Mouse (Mus musculus): ENCODE results near the gene Ech1.

- TF ChIP-seq GATA1 (IDR thresholded peaks at IDR 0.05; ENCODE audit: low read depth, low read length) (no peak), CHD1 (IDR thresholded peaks at IDR 0.05; ENCODE audit: low read depth, low read length) (no peak), ELF1 (IDR thresholded peaks at IDR 0.05; ENCODE audit: low read depth, low read length) (no peak), ZKSCAN1 (IDR thresholded peaks at IDR 0.05; ENCODE audit: low read depth, low read length) (no peak), KAT2A (conservative IDR thresholded peaks at IDR 0.05; ENCODE audit: low read depth, low read length) (no peak), TAL1 (IDR thresholded peaks at IDR 0.05; ENCODE audit: low read length) (no peak), POLR2A (IDR thresholded peaks at IDR 0.05; ENCODE audit: control insufficient read depth in 1 of 2, insufficient read depth in 1 of 2, low read depth in 1 of 2, low read length in 2 of 2, poor library complexity in 1 of 2) (peak in 1 of 2 experiments; percentile 10; a peak in 1 of 4 replicates), TCF12 (IDR thresholded peaks at IDR 0.05; ENCODE audit: low read depth, low read length) (no peak), MEF2A (IDR thresholded peaks at IDR 0.05; ENCODE audit: extremely low read depth, insufficient replicate concordance, low read depth, low read length, poor library complexity, severe bottlenecking) (no peak), CTCF (IDR thresholded peaks at IDR 0.05 in 2 of 3, conservative IDR thresholded peaks at IDR 0.05 in 1 of 3; ENCODE audit: control insufficient read depth in 1 of 3, insufficient read depth in 1 of 3, low read depth in 2 of 3, low read length in 3 of 3, poor library complexity in 1 of 3, severe bottlenecking in 1 of 3) (no peak)
Observed at GRCm38 (mm10) chr7:28817957-28818356, 7.1 kb upstream of the Ech1 start.
